Mouse (Mus musculus): ENCODE data around the gene Sos1.

- no peak for TF ChIP-seq TAL1 (conservative IDR thresholded peaks at IDR 0.05; ENCODE audit: low read depth, low read length)
- no peak for TF ChIP-seq CTCF (IDR thresholded peaks at IDR 0.05; ENCODE audit: low read depth, low read length)
- TF ChIP-seq GATA2 (IDR thresholded peaks at IDR 0.05; ENCODE audit: borderline replicate concordance, low read depth, low read length) = no peak
Measured at GRCm38 (mm10) chr17:80515956-80516355, 35.7 kb upstream of the Sos1 start.

Measured in G1E (cell line).